Mouse (Mus musculus) testis, postnatal 14 days (tissue): Measurements from ENCODE around the gene Ppp6r2.

ENCODE experiments used
- DNase-seq: peaks from one replicate; pipeline ENCODE4 v3.0.0; 2021; ENCODE audit warnings: low spot score

Ppp6r2 gene

DNA sequence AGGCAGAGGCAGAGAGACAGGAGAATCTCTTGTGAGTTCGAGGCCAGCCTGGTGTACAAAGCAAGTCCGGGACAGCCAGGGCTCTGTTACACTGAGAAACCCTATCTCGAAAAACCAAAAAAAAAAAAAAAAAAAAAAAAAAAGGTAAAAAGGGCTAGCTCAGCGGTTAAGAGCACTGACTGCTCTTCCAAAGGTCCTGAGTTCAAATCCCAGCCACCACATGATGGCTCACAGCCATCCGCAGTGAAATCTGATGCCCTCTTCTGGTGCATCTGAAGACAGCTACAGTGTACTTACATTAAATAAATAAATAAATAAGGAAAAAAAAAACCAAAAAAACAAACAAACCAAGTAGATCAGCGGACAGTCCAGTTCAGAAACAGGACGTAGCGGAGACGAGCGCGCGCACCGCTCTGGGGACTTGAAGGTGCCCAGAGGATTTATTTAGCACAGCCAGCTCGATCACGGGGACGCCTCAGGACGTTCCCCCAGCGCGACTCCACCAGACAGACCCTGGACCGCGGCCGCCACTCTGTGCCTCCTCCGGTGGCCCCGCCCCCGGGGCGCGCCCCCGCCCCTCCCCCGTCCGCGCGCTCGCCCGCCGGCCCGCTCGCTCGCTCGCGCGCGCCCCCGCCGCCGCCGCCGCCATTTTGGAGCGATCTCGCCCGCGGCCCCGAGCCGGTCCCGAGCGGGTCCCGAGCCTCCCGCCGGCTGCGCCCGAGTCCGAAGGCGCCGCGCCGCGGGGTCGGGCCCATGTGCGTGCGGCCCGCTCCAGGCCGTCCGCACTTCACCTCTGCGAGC lies at the start of gene Ppp6r2:
Ppp6r2 (plus strand) TSS at position 639 of the 801 bp plus-strand sequence.
- DNase-seq: peak; percentile 85

DNA sequence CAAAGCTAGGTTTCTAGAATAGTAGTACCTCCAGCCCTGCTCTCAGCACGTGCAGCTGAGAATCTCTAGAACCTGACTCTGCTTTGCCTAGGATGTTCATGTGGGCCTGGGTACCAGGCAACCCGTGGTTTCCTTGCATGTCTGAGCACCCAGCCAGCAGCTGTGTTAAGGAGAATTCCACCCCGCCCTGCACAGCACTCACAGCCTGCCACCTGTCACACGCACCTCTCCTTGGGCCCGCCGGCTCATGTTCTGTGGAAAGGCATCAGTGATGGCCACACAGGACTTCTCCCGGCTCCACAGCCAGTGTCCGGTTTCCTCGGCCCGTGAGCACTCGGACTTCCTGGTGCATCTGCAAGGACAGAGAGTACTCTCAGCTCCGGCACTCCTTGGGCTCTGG lies 45.9 kb upstream of the Ppp6r2 start:
- DNase-seq: no peak

DNA sequence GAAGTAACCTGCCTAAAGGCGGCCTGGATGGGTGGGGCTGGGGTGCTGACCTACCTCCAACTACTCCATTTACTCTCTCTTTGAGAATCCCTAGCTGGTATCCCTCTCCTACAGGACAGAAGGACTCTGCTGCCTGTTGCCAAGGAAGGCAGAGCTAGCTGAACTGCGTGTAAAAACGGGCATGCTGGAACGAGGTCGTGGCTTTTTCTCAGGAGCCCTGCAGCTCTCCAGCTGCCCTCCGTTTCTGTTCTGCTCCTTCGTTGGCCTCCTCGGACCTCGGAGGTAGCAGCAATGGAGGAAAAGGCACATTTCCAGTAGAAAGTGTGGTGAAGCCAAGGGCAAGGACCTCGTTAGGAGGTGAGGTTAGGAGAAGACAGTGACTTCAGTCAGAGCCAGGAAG lies 42.4 kb upstream of the Ppp6r2 start:
- no peak for DNase-seq

DNA sequence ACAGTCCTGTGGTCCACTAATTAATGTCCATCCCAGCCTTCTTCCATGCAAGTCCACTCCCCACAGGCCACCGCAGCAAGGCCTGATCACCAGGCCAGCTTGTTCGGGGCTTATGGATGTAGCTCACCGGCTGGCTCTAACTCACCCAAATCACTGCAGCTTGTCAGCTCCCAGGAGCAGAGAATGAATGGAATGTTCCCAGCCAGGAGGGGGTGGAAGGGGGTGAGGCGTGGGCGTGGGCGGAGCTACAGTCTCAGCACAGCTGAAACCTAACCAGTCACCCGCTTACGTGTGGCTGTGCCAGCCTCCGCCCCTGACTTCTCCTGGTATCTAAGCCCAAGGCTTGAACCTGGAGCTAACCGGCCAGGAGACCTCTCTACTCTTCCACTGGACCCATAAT lies 41.9 kb upstream of the Ppp6r2 start:
- DNase-seq: peak; percentile 70

DNA sequence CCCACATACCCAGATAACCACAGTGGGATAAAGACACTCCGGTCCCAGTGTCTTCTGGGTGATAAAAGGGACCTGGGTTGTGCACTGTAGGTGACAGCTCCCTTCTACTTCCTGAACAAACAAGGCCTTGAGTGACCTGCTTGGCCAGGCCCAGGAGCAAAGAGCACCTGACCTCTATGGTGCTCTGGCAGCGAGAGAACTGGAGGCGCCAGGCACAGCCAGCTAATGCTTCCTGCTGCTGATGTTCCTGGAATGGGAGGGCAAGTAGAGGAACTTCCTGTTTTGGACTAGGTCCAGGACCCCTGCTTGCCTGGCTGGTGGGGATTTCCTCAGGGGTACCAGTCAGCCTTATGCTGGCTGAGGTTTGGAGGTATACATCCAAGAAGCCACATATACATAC lies 41.3 kb upstream of the Ppp6r2 start:
- DNase-seq: no peak

DNA sequence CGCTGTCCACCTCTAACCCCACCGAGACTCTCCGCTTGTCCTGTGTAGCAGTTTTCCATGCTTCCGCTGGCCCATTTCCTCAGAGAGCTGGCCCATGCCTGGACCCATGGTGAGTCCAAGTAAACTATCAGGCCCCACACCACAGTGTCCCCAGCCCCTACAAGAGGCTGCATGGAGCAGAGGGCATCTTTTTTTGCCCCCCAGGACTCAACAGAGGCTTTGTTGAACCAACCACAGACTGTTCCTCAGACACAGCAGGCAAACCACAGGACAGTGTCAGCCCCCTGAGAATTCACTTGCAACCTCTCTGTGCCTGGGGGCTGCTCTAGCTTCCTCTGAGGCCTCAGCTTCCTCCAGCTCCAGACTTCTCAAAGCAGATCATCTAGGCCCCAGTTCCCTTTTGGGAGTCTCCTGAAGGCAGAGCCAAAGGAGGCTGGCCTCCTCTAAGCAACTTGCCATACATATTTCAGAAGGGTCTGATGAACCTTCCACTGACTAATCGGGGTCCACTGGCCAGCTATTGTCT lies 39.8 kb upstream of the Ppp6r2 start:
- DNase-seq: no peak

DNA sequence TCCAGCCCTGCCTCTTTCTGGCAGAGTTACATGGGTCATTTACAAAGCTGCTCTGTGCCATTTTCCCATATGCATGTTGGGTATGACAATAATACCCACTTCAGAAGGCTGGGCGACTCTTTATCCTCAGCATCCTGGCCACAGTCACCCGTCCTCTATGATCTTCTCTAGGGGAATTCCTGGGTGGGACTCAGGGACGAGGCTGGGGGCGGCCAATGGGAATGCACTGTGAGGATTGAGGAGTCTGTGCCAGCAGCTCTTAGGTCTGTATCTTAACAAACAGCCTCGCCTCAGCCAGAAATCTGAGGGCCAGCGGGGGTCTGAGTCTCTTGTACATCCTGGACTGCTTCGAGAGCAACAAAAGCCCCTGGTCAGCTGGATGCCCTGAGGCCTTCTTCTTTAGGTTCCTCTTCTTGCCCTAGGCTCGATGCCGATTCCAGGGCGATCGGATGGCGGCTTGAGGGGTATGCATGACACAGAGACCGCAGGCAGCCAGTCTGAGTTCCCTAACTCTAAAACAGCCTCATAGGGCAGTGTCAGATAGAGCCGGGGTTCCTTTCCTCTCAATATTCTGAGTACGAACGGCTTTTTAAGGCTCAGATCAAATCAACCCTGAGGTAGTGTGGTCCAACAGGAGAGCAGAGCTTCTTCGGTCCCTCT lies 38.9 kb upstream of the Ppp6r2 start:
- no peak for DNase-seq

DNA sequence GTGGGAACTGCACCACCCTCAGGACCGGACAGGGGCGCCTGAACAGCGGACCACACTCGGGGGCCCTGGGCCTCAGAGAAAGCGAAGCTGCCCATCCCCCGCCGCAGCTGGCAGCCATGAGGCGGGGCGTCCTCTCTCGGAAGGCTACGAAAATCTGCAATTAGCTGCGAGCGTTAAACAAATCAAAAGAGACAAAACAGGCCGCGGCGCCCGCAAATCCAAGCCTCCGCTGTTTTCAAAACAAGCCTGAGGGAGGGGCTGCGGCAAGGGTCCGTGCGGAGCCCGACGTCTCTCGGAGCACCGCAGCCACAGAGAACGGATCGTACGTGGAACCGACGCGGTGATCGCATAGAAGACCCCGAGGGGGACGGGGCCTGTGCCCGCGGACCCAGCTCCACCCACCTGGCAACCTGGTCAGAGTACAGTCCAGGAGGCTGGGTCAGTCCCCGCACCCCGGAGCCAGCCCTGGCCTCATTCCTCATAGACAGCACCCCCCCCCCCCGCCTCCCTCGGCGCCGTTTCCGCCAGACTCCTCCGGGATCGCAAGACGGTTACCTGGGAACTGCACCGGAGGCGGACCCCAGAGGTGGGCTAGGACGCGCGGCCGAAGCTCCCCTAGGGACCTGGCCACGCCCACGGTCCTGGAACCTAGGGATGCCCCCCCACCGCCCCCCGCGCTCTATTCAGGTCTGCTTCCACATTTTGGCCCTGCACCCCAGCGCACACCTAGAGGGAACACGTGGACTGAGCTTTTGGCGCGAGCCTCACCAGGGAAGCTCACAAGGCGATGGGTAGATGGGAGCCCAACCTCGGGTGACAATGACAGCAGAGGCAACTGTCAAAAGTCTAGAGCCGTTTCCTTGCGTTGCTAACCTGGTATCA lies 38.1 kb upstream of the Ppp6r2 start:
- no peak for DNase-seq

DNA sequence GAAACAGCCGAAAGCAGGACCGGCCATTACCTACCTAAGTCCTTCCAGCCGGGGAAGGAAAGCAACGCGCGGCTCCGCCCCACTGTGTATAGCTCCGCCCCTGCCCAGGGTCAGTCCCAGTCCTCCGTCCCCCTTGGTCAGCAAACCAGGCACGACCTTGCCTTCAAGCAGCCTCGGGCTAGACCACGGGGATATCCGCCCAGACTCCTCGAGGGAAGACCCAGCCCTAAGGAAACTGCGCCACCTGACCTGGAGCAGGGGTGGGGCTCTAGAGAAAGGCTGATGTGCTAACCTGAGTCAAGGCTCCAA lies 37.5 kb upstream of the Ppp6r2 start:
- peak; percentile 41 for DNase-seq

DNA sequence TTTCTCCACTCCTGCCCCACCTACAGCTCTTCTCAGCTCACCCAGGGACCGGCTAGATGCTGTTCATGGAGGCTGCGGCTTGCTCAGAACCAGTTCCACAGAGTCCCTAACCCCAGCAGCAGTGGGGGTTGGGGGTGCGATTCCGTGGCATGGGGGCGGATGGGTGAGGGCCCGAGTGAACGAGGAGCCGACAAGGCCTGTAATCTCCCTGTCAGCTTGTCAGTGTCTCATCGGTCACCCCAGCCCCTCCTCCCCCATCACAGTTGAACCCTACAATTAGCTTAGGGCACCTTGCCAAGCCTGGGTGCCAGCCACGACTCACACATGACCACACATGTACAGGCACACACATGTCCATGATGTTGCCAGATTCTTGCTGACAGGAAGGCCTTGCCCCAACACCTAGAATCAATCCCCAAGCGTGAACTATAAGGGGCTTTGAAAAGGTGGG lies 36.4 kb upstream of the Ppp6r2 start:
- no peak for DNase-seq

DNA sequence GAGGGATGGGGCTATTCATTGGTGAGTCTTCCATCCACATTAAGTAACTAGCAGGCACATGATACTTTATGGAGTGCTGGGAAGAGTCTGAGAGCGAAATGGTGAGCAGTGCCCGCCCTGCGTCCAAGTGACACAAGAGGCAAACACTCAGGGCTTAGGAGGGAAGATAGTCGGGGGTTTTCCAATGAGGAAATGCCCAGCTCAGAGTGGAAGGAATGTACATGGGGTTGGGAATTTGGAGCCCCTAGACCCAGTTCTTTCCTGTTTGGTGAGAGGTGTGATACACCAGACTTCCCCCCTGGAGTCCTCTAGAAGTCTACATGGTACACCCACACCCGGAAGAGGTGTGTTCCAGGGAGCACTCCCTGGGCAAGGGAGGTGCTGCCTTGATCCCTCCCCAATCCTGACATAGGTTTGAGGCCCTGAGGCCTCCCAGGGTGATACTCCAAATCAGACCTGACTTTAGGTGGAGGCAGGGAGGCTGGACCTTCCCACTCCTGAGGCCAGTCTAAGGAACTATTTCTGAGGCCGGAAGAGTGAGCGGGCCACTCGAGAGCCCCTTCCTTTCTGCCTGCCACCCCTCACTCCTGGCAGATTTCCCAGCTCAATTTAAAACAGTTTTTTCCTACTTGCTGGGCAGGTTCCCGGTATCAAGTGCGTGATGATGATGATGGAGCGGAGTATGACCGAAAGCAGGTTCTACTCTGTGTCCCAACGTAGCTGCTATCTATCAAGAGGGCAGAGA lies 35.8 kb upstream of the Ppp6r2 start:
- no peak for DNase-seq

DNA sequence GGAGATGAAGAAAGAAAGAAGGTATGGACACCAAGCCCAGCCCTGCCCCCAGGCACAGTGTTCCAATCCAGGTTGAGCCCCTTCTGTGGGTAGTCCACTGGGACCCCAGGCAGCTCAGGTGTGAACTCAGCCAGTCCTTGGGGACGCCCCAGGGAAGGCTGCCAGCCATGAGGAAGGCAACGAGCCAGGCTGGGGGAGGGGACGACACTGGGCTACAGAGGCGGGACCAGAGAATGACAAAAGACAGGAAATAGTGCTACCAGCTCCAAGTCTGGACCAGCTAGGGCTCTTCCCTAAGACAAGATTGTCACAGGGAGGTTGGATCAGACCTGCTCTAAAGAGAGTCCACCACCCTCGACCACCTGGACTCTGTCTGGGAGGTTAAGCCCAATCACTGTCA lies 34.2 kb upstream of the Ppp6r2 start:
- no peak for DNase-seq

DNA sequence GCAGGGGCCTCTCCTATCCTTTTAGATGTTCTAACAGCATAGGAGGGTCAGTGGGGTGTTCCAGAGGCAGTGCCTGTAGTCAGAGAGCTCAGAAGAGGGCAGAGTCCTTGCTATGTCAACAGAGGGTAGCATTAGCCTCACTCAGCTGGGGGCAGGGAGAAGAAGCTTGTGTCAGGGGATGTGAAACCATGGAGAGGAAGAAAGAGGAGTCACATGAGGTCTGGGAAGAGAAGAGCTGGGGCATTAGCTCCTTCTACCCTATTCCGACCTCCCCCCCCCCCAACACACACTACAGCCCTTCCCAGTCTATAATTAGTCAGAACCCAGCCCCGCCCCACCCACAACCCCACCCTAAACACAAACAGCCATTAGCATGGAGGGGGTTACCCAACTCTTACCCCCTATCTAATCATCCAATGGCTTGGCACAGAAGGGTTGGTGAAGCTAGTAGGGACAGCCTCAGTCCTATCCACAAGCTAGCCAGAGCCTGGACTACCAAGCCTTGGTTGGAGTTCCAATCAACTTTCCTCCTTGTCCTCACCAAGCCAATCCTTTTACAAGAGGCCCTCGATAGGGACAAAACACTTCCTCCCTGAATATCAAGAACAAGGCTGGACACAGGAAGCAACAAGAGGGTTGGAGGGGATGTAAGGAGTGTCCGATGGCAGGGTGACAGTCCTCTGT lies 33.6 kb upstream of the Ppp6r2 start:
- no peak for DNase-seq

DNA sequence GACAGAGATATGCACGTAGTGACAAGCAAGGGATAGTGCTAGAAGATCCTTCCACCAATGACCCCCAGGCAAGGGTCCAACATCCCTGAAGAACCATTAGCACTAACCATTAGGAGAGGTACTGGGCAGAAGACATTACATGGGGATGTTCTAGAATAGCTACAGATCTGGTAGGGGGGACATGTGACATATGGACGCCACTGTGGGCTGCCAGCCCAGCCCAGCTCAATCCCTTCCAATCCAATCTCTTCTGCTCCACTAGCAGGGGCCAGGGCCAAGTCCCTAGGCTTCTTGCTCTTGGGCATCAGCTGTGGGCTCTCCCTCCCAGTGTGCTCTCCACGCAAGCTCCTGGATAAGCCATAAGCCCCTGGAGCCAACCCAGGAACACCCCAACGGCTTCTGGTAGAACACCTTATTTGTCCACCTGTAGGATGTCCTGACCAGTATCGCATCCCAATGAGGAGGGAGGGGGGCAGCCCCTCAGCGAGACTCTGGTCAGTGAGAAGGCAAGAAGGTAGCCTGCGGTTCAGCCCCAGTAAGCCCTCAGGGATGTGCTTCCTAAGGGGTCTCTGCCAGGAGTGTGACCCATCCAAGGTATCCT lies 33.0 kb upstream of the Ppp6r2 start:
- DNase-seq: no peak

DNA sequence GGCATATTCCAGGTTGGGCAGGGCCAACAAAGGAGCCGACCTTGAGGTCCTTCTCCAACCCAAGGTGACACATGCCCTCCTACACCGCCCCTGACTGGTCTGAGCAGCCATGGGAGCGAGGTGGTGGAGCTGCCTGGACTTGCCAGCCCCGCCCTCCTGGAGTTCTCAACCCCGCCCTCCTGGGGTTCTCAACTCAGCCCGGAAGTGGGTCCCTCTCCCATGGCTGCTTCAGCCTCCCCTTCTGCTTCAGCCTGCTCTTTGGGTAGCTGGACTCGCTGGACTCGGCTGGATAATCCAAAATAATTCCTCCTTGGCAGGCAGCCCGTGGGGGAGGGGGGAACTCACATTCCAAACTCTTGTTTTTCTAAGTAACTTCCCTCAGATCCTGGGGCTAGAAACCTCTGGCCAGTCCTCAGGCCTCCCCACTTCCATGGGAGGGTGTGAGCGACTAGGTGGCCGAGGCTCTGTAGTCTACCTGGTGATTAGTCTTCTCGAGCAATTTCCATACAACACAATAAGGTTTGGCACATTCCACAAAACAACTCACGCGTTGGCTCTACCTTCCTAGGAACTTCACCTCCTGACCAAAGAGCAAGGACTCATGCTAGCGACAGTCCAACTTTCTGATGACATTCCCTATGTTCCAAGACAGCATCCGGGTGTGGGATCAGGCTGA lies 32.3 kb upstream of the Ppp6r2 start:
- DNase-seq: peak; percentile 76

DNA sequence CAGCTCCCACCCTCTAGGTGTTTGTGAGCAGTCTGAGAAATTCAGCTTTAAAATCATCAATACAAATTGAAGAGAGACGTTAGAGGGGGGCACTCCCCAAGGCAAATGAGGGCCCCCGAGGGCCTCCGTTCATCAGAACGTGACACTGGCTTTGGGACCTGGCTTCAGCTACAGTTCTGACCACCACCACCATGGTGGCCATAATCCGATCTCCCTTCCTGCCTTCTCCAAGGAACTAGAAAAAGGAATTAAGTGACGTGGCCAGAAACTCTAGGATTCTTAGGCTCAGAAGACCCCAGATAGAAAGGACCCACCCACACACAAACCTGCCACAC lies 31.8 kb upstream of the Ppp6r2 start:
- DNase-seq: no peak

DNA sequence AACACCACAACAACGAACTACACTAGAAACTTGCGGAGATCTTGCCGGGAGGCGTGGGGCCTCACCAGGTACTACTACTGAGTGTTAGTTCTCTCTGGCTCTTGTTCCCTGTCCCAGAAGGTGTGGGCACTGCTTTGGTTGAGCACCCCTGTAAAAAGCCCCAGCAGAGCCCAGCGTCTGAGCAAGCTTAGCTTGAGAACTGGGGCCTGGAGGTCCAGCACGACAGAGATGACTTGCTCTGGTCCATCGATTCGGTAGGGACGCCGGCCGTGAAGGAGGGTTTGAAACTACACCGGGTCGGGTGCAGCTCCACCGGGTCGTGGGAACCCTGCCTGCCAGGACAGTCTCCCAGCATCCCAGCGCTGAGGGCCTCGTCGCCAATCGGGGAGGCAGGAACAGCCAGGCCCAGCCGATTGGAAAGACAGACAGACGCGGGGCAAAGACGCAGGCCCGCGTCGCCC lies 31.2 kb upstream of the Ppp6r2 start:
- no peak for DNase-seq

DNA sequence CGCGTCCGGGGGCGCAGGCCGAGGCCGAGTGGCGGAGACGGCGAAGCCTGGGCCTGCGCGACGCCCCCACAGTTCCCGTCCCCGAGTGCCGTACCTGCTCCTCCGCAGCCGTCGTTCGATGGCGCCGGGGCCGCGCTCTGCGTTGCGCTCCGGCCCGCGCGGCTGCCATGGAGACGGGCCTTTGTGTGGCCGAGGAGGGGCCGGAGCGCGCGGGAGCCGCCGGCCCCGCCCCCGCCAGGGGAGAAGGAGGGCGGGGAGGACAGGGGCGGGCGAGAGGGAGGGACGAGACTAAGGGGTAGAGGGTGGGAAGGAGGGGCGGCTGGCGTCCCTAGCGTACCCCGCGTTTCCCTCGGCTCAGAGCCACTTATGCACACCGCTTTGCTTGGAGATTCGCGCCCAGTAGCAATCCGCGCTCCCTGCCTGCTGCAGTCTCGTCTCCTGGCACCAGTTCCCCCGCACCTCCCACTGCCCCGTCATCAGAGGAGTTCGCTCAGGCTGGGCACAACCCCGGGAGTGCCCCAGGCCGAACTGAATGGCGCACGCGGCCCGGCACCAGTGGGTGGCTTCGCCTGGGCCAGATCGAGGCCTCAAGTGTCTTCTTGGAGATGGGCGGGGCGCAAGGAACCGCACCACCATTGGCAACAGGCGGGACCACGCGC lies 30.7 kb upstream of the Ppp6r2 start, which contains the start of gene Plxnb2:
Plxnb2 (minus strand) TSS at position 218 of the 659 bp plus-strand sequence.
- DNase-seq: peak; percentile 73

DNA sequence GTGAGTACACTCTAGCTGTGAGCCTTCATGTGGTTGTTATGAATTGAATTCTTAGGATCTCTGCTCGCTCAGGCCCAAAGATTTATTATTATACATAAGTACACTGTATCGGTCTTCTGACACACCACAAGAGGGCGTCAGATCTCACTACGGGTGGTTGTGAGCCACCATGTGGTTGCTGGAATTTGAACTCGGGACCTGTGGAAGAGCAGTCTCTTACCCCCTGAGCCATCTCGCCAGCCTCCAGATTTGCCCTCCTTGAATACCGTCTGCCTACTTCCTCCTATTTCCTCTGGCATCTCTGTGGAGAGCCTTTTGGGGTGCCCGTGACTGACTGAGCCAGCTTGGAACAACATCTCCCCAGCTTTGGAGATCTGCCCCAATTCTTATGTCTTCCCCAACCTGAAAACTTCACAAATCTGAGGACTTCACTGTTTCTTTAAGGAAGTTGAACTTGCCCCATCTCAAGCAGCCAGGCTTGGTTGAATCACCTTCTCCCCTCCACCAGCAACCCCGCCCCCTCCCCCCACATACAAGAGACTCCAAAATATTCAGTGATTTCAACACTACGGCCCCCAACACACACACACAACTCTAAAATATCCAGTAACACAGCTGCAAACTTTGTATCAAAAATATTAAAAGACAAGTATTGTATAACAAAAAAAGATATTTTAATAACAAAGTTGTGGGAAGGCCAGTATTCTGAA lies 29.6 kb upstream of the Ppp6r2 start:
- DNase-seq: no peak
